Mouse (Mus musculus) ovary, postnatal 10 days (tissue): ENCODE results near the gene Prr22.

ENCODE experiments used
- DNase-seq: peaks from one replicate; pipeline ENCODE4 v3.0.0; 2022; ENCODE audit warnings: low spot score

Prr22 gene

GRCm38 (mm10) chr17:56769950-56770349 lies at the start of gene Prr22:
Gene Prr22 (plus strand): TSS chr17:56770250.
- no peak for DNase-seq

GRCm38 (mm10) chr17:56722441-56722840 lies 47.6 kb upstream of the Prr22 start:
- DNase-seq: no peak

GRCm38 (mm10) chr17:56723419-56724161 lies 46.5 kb upstream of the Prr22 start:
- DNase-seq: no peak

- no peak for DNase-seq
Measured at GRCm38 (mm10) chr17:56727029-56727649, 42.9 kb upstream of the Prr22 start.

- no peak for DNase-seq
Measured at GRCm38 (mm10) chr17:56727659-56728058, 42.4 kb upstream of the Prr22 start.

GRCm38 (mm10) chr17:56728117-56728516 lies 41.9 kb upstream of the Prr22 start:
- DNase-seq: no peak

GRCm38 (mm10) chr17:56729151-56729550 lies 40.9 kb upstream of the Prr22 start:
- no peak for DNase-seq

- no peak for DNase-seq
Measured at GRCm38 (mm10) chr17:56729656-56730055, 40.4 kb upstream of the Prr22 start.

- DNase-seq: no peak
Measured at GRCm38 (mm10) chr17:56736534-56736933, 33.5 kb upstream of the Prr22 start.

GRCm38 (mm10) chr17:56738221-56738620 lies 31.8 kb upstream of the Prr22 start:
- no peak for DNase-seq

GRCm38 (mm10) chr17:56740118-56740787 lies 29.8 kb upstream of the Prr22 start:
- DNase-seq: no peak

GRCm38 (mm10) chr17:56740788-56741160 lies 29.3 kb upstream of the Prr22 start:
- DNase-seq: no peak

- DNase-seq: no peak
Measured at GRCm38 (mm10) chr17:56744173-56744572, 25.9 kb upstream of the Prr22 start.

GRCm38 (mm10) chr17:56751404-56752072 lies 18.5 kb upstream of the Prr22 start:
- DNase-seq: no peak

GRCm38 (mm10) chr17:56753452-56753851 lies 16.6 kb upstream of the Prr22 start:
- DNase-seq: no peak

GRCm38 (mm10) chr17:56754271-56755185 lies 15.5 kb upstream of the Prr22 start:
- no peak for DNase-seq

- DNase-seq: no peak
Measured at GRCm38 (mm10) chr17:56756703-56757399, 13.2 kb upstream of the Prr22 start.

GRCm38 (mm10) chr17:56757416-56758123 lies 12.5 kb upstream of the Prr22 start, which contains the start of gene Nrtn:
Gene Nrtn (minus strand): TSS chr17:56757530.
- DNase-seq: peak; percentile 73

GRCm38 (mm10) chr17:56758132-56758531 lies 11.9 kb upstream of the Prr22 start:
- DNase-seq: peak; percentile 42

- no peak for DNase-seq
Measured at GRCm38 (mm10) chr17:56759261-56759660, 10.8 kb upstream of the Prr22 start.
